Mouse (Mus musculus): ENCODE measurements at regions not wholly inside any gene's neighbourhood (a gene's known extent, or its start where the extent isn't known, plus 50 kb on each side); places are given as distances from the start of the nearest gene placed in this dataset.
A peak's percentile ranks its signal among the peaks of the same experiment; 100 is the strongest.

GRCm38 (mm10) chr12:12581271-12582186 lies 319.6 kb downstream of the Fam49a start:
- no peak overlapping the region for H3K27ac ChIP-seq (ENCODE audit: low read length)
- WGBS, result 30% methylated on average over 18 of the region's 19 CpGs
- no peaks in the 10 kb centered on the region for H3K27me3 ChIP-seq (replicated peaks; ENCODE audit: control insufficient read depth, insufficient read depth, low read length)
- H3K9ac ChIP-seq (ENCODE audit: low read depth, low read length), result no peak overlapping the region; the same call in 1 of the 2 replicates
- H3K4me2 ChIP-seq (ENCODE audit: low read depth, low read length), result no peak overlapping the region
- no peaks in the 10 kb centered on the region for H3K9me3 ChIP-seq (ENCODE audit: control insufficient read depth, low read length)
- no peaks in the 10 kb centered on the region for H3K36me3 ChIP-seq (ENCODE audit: control insufficient read depth, insufficient read depth, low read length)
- peaks cover 4% of the 10 kb centered on the region for H3K4me1 ChIP-seq (ENCODE audit: control insufficient read depth, insufficient read depth, low read length)
- H3K4me3 ChIP-seq (ENCODE audit: low read length), result no peak overlapping the region
- peak; percentile 46; the same call in 1 of the 2 replicates for ATAC-seq

- 0 out of 2 replicates have a peak, but pooled peaks have one; percentile 23 for ATAC-seq
- peaks cover 4% of the 10 kb centered on the region for H3K4me1 ChIP-seq (ENCODE audit: control insufficient read depth, insufficient read depth, low read length)
- no peak overlapping the region for H3K4me2 ChIP-seq (ENCODE audit: low read depth, low read length)
- H3K27ac ChIP-seq (ENCODE audit: low read length), result no peak overlapping the region
- H3K9ac ChIP-seq (ENCODE audit: low read depth, low read length), result no peak overlapping the region
- no peaks in the 10 kb centered on the region for H3K36me3 ChIP-seq (ENCODE audit: control insufficient read depth, insufficient read depth, low read length)
- H3K27me3 ChIP-seq (replicated peaks; ENCODE audit: control insufficient read depth, insufficient read depth, low read length), result no peaks in the 10 kb centered on the region
- H3K9me3 ChIP-seq (ENCODE audit: control insufficient read depth, low read length), result no peaks in the 10 kb centered on the region
- no peak overlapping the region for H3K4me3 ChIP-seq (ENCODE audit: low read length)
- WGBS, result 20% methylated on average over 8 of the region's 8 CpGs
Observed at GRCm38 (mm10) chr12:12580763-12581178, 318.8 kb downstream of the Fam49a start.

- 49% methylated on average over 7 of the region's 7 CpGs for WGBS
- Histone ChIP-seq H3K27me3 (replicated peaks; ENCODE audit: control insufficient read depth, insufficient read depth, low read length) (no peaks in the 10 kb centered on the region), H3K9me3 (ENCODE audit: control insufficient read depth, low read length) (no peaks in the 10 kb centered on the region), H3K4me1 (ENCODE audit: control insufficient read depth, insufficient read depth, low read length) (peaks cover 4% of the 10 kb centered on the region), H3K36me3 (ENCODE audit: control insufficient read depth, insufficient read depth, low read length) (no peaks in the 10 kb centered on the region), H3K4me3 (ENCODE audit: low read length) (no peak overlapping the region), H3K9ac (ENCODE audit: low read depth, low read length) (no peak overlapping the region), H3K27ac (ENCODE audit: low read length) (no peak overlapping the region), H3K4me2 (ENCODE audit: low read depth, low read length) (no peak overlapping the region)
- ATAC-seq, result no peak
Observed at GRCm38 (mm10) chr12:12578278-12578677, 316.3 kb downstream of the Fam49a start.

GRCm38 (mm10) chr12:12570563-12571251 lies 308.8 kb downstream of the Fam49a start:
- no peak for ATAC-seq

GRCm38 (mm10) chr12:12567734-12568104 lies 305.8 kb downstream of the Fam49a start:
- Histone ChIP-seq H3K9ac (ENCODE audit: low read depth, low read length) (no peak overlapping the region), H3K9me3 (ENCODE audit: control insufficient read depth, low read length) (no peaks in the 10 kb centered on the region), H3K4me1 (ENCODE audit: control insufficient read depth, insufficient read depth, low read length) (no peaks in the 10 kb centered on the region), H3K27ac (ENCODE audit: low read length) (no peak overlapping the region), H3K4me3 (ENCODE audit: low read length) (no peak overlapping the region), H3K36me3 (ENCODE audit: control insufficient read depth, insufficient read depth, low read length) (no peaks in the 10 kb centered on the region), H3K27me3 (replicated peaks; ENCODE audit: control insufficient read depth, insufficient read depth, low read length) (no peaks in the 10 kb centered on the region), H3K4me2 (ENCODE audit: low read depth, low read length) (no peak overlapping the region)
- no peak for ATAC-seq
- WGBS, result 89% methylated on average over 3 of the region's 3 CpGs

More at GRCm38 (mm10) chr12:12570563-12571251, 308.8 kb downstream of the Fam49a start:
- Histone ChIP-seq H3K9me3 (ENCODE audit: control insufficient read depth, low read length) (no peaks in the 10 kb centered on the region), H3K36me3 (ENCODE audit: control insufficient read depth, insufficient read depth, low read length) (no peaks in the 10 kb centered on the region), H3K4me1 (ENCODE audit: control insufficient read depth, insufficient read depth, low read length) (no peaks in the 10 kb centered on the region), H3K27ac (ENCODE audit: low read length) (no peak overlapping the region), H3K4me3 (ENCODE audit: low read length) (no peak overlapping the region), H3K9ac (ENCODE audit: low read depth, low read length) (no peak overlapping the region), H3K27me3 (replicated peaks; ENCODE audit: control insufficient read depth, insufficient read depth, low read length) (no peaks in the 10 kb centered on the region), H3K4me2 (ENCODE audit: low read depth, low read length) (no peak overlapping the region)
- 92% methylated on average over 7 of the region's 7 CpGs for WGBS

- WGBS, result 91% methylated on average over 7 of the region's 7 CpGs
- ATAC-seq, result no peak
- no peak overlapping the region for H3K4me2 ChIP-seq (ENCODE audit: low read depth, low read length)
Observed at GRCm38 (mm10) chr12:12567058-12567733, 305.3 kb downstream of the Fam49a start.

DNA sequence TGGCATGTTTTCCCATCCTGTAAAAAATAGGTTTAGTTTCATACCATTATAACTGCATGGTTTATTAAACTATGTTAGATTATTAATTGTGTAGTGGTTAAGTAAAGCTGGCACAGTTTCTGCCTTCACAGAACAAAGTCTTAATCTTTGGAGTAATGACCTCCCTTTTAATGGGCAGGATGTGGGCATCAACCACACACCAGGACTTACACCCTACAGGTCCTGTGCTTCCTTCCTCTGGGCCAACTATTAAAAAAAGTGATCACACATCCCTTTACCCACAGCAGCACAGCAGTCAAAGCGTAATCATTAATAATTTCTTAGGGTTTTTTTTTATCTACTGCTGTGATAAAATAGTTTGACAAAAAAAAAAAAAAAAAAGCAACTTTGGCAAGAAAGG lies 300.3 kb downstream of the Fam49a start:
- no peak overlapping the region for H3K4me3 ChIP-seq (ENCODE audit: low read length)
- no peak for ATAC-seq
- no peak overlapping the region for H3K4me2 ChIP-seq (ENCODE audit: low read depth, low read length)
- no peaks in the 10 kb centered on the region for H3K9me3 ChIP-seq (ENCODE audit: control insufficient read depth, low read length)
- no peak overlapping the region for H3K27ac ChIP-seq (ENCODE audit: low read length)
- no peak overlapping the region for H3K9ac ChIP-seq (ENCODE audit: low read depth, low read length)
- H3K4me1 ChIP-seq (ENCODE audit: control insufficient read depth, insufficient read depth, low read length), result no peaks in the 10 kb centered on the region
- 93% methylated on average over 1 of the region's 1 CpGs for WGBS
- H3K36me3 ChIP-seq (ENCODE audit: control insufficient read depth, insufficient read depth, low read length), result no peaks in the 10 kb centered on the region
- H3K27me3 ChIP-seq (replicated peaks; ENCODE audit: control insufficient read depth, insufficient read depth, low read length), result no peaks in the 10 kb centered on the region

More at GRCm38 (mm10) chr12:12567058-12567733, 305.3 kb downstream of the Fam49a start:
- Histone ChIP-seq H3K9me3 (ENCODE audit: control insufficient read depth, low read length) (no peaks in the 10 kb centered on the region), H3K4me3 (ENCODE audit: low read length) (no peak overlapping the region), H3K9ac (ENCODE audit: low read depth, low read length) (no peak overlapping the region), H3K27me3 (replicated peaks; ENCODE audit: control insufficient read depth, insufficient read depth, low read length) (no peaks in the 10 kb centered on the region), H3K4me1 (ENCODE audit: control insufficient read depth, insufficient read depth, low read length) (no peaks in the 10 kb centered on the region), H3K36me3 (ENCODE audit: control insufficient read depth, insufficient read depth, low read length) (no peaks in the 10 kb centered on the region), H3K27ac (ENCODE audit: low read length) (no peak overlapping the region)

DNA sequence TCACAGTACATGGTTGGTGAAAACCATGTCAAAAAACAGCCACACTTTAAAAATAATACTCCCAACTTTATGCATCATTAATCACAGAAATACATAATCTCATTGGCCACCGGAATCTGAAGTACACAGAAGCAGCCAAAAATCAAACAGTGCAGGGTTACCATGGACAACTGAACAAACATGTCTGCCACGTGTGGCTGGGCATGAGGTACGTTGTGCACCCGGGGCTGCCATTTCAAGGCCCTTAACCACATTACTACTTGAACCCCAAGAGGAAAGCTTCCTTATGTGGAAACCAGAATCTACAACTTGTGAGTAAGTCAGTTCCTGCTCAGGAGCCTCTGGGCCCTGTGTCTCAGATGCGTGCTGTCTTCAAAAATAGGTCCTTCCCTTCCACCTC lies 289.9 kb downstream of the Fam49a start:
- no peaks in the 10 kb centered on the region for H3K36me3 ChIP-seq (ENCODE audit: control insufficient read depth, insufficient read depth, low read length)
- H3K9ac ChIP-seq (ENCODE audit: low read depth, low read length), result no peak overlapping the region
- H3K9me3 ChIP-seq (ENCODE audit: control insufficient read depth, low read length), result no peaks in the 10 kb centered on the region
- H3K4me3 ChIP-seq (ENCODE audit: low read length), result no peak overlapping the region
- no peak for ATAC-seq
- no peak overlapping the region for H3K4me2 ChIP-seq (ENCODE audit: low read depth, low read length)
- H3K27ac ChIP-seq (ENCODE audit: low read length), result no peak overlapping the region
- WGBS, result 66% methylated on average over 5 of the region's 5 CpGs
- H3K27me3 ChIP-seq (replicated peaks; ENCODE audit: control insufficient read depth, insufficient read depth, low read length), result no peaks in the 10 kb centered on the region
- no peaks in the 10 kb centered on the region for H3K4me1 ChIP-seq (ENCODE audit: control insufficient read depth, insufficient read depth, low read length)

- no peak overlapping the region for H3K27ac ChIP-seq (ENCODE audit: low read length)
- H3K4me3 ChIP-seq (ENCODE audit: low read length), result no peak overlapping the region
- ATAC-seq, result no peak
- no peaks in the 10 kb centered on the region for H3K4me1 ChIP-seq (ENCODE audit: control insufficient read depth, insufficient read depth, low read length)
- WGBS, result 86% methylated on average over 3 of the region's 3 CpGs
- no peak overlapping the region for H3K4me2 ChIP-seq (ENCODE audit: low read depth, low read length)
- H3K36me3 ChIP-seq (ENCODE audit: control insufficient read depth, insufficient read depth, low read length), result no peaks in the 10 kb centered on the region
- H3K9me3 ChIP-seq (ENCODE audit: control insufficient read depth, low read length), result no peaks in the 10 kb centered on the region
- H3K27me3 ChIP-seq (replicated peaks; ENCODE audit: control insufficient read depth, insufficient read depth, low read length), result no peaks in the 10 kb centered on the region
- H3K9ac ChIP-seq (ENCODE audit: low read depth, low read length), result no peak overlapping the region
Observed at GRCm38 (mm10) chr12:12549649-12550048, 287.7 kb downstream of the Fam49a start.

Data from intestine, embryonic 16.5 days (tissue).